In genomic region chr11:104318940-104319781, GRCm38 (mm10) we compare ENCODE assay signal across 8 mouse cellular contexts.
A peak's percentile ranks its signal among the peaks of the same experiment; 100 is the strongest.
DNase-seq lines count a peak whose midpoint lies in the region; ATAC-seq and TF ChIP-seq lines count a peak whose summit lies in the region.

No protein-coding gene starts in this region.

- H3K27ac ChIP-seq in forebrain, embryonic 12.5 days = no peak overlapping the region
- H3K27ac ChIP-seq in hindbrain, embryonic 16.5 days (ENCODE audit: low read depth, low read length) = peak overlapping the region; percentile 36; the same call in 1 of the 2 replicates
- H3K27ac ChIP-seq in lung, embryonic 15.5 days = no peak overlapping the region
- H3K27ac ChIP-seq in olfactory bulb, adult 2 months (ENCODE audit: insufficient read depth, low read depth, low read length) = no peak overlapping the region

- no peaks in the 10 kb centered on the region for H3K9me3 ChIP-seq in forebrain, embryonic 12.5 days
- no peaks in the 10 kb centered on the region for H3K9me3 ChIP-seq in hindbrain, embryonic 16.5 days (ENCODE audit: control insufficient read depth, low read length)
- H3K9me3 ChIP-seq in lung, embryonic 15.5 days = no peaks in the 10 kb centered on the region

- no peak for TF ChIP-seq CTCF in olfactory bulb, adult 2 months (IDR thresholded peaks at IDR 0.05; ENCODE audit: insufficient read depth, low read depth, low read length)

- no peaks in the 10 kb centered on the region for H3K36me3 ChIP-seq in forebrain, embryonic 12.5 days (replicated peaks)
- peaks cover 23% of the 10 kb centered on the region for H3K36me3 ChIP-seq in hindbrain, embryonic 16.5 days (ENCODE audit: control insufficient read depth, insufficient read depth, low read length)
- H3K36me3 ChIP-seq in lung, embryonic 15.5 days = no peaks in the 10 kb centered on the region

- intact Hi-C loops in left cerebral cortex, postnatal 10 days (cut with DNase I) = loop anchor here (5.0 kb wide), 1 partner anchor 143 kb away; no protein-coding TSS in a partner anchor

- H3K9ac ChIP-seq in forebrain, embryonic 12.5 days = peak overlapping the region; percentile 36
- H3K9ac ChIP-seq in hindbrain, embryonic 16.5 days (ENCODE audit: low read depth, low read length) = peak overlapping the region; percentile 33
- peak overlapping the region; percentile 49 for H3K9ac ChIP-seq in lung, embryonic 15.5 days

- peak; percentile 36; the same call in 1 of the 2 replicates for ATAC-seq in cerebellum, adult (ENCODE audit: insufficient number of reproducible peaks, low FRiP score, low TSS enrichment)
- ATAC-seq in forebrain, embryonic 12.5 days (ENCODE audit: low FRiP score) = peak; percentile 72
- ATAC-seq in hindbrain, embryonic 16.5 days = peak; percentile 62
- ATAC-seq in lung, embryonic 15.5 days (ENCODE audit: borderline replicate concordance, extremely low read depth, low FRiP score, low TSS enrichment) = peak; percentile 19; the same call in 1 of the 2 replicates

- H3K4me3 ChIP-seq in forebrain, embryonic 12.5 days (replicated peaks) = peak overlapping the region; percentile 38
- H3K4me3 ChIP-seq in hindbrain, embryonic 16.5 days (ENCODE audit: low read length) = peak overlapping the region; percentile 28
- H3K4me3 ChIP-seq in lung, embryonic 15.5 days = peak overlapping the region; percentile 49
- peak overlapping the region; percentile 14; the same call in 1 of the 2 replicates for H3K4me3 ChIP-seq in olfactory bulb, adult 2 months (ENCODE audit: insufficient read depth, low read depth, low read length)

- 1% methylated on average over 24 of the region's 24 CpGs for WGBS in forebrain, embryonic 12.5 days
- 3% methylated on average over 24 of the region's 24 CpGs for WGBS in hindbrain, embryonic 16.5 days
- WGBS in lung, embryonic 15.5 days = under 1% methylated on average over 24 of the region's 24 CpGs
- WGBS in olfactory bulb, adult 2 months = 26% methylated on average over 24 of the region's 24 CpGs

- peaks cover 19% of the 10 kb centered on the region for H3K4me1 ChIP-seq in forebrain, embryonic 12.5 days
- H3K4me1 ChIP-seq in hindbrain, embryonic 16.5 days (ENCODE audit: control insufficient read depth, insufficient read depth, low read depth, low read length) = peaks cover 13% of the 10 kb centered on the region
- peaks cover 13% of the 10 kb centered on the region; the same call in 1 of the 2 replicates for H3K4me1 ChIP-seq in lung, embryonic 15.5 days
- peaks cover 12% of the 10 kb centered on the region for H3K4me1 ChIP-seq in olfactory bulb, adult 2 months (ENCODE audit: control insufficient read depth, insufficient read depth, low read length)

- DNase-seq in left cerebral cortex, postnatal 10 days (ENCODE audit: extremely low spot score in 1 of 2, low spot score in 2 of 2) = peak; percentile 37 to 74
- DNase-seq in left cerebral cortex, adult 18-20 months (ENCODE audit: low spot score in 2 of 2) = no peak
- DNase-seq in left cerebral cortex, adult 8-10 months (ENCODE audit: low spot score in 2 of 2) = no peak

- H3K27me3 ChIP-seq in forebrain, embryonic 12.5 days = peaks cover 26% of the 10 kb centered on the region
- H3K27me3 ChIP-seq in hindbrain, embryonic 16.5 days (replicated peaks; ENCODE audit: control insufficient read depth, insufficient read depth, low read length) = no peaks in the 10 kb centered on the region
- no peaks in the 10 kb centered on the region for H3K27me3 ChIP-seq in lung, embryonic 15.5 days

- TF ChIP-seq POLR2A in olfactory bulb, adult 2 months (IDR thresholded peaks at IDR 0.05; ENCODE audit: insufficient read depth, low read depth, low read length) = no peak

- peak overlapping the region; percentile 83 for H3K4me2 ChIP-seq in forebrain, embryonic 12.5 days
- peak overlapping the region; percentile 48 for H3K4me2 ChIP-seq in hindbrain, embryonic 16.5 days (ENCODE audit: low read length)
- peak overlapping the region; percentile 89 for H3K4me2 ChIP-seq in lung, embryonic 15.5 days

Comparison
In these comparisons a context has a peak if more than half of its experiments do, and no peak if none do; other contexts are left out.
1. DNase-seq: peak in left cerebral cortex, postnatal 10 days (2 of 2); none in left cerebral cortex, adult 18-20 months (0 of 2) and left cerebral cortex, adult 8-10 months (0 of 2).
2. ATAC-seq: peak in every context shown above with its lines; median percentile 72 in forebrain, embryonic 12.5 days; 62 in hindbrain, embryonic 16.5 days; 36 in cerebellum, adult; 19 in lung, embryonic 15.5 days.
3. Peak in every context shown above with its lines, with median percentiles within 50 percentile points of each other: H3K4me2 ChIP-seq, H3K4me3 ChIP-seq and H3K9ac ChIP-seq.